1 mouse cellular context compared by ENCODE assay signal in the genomic region with DNA sequence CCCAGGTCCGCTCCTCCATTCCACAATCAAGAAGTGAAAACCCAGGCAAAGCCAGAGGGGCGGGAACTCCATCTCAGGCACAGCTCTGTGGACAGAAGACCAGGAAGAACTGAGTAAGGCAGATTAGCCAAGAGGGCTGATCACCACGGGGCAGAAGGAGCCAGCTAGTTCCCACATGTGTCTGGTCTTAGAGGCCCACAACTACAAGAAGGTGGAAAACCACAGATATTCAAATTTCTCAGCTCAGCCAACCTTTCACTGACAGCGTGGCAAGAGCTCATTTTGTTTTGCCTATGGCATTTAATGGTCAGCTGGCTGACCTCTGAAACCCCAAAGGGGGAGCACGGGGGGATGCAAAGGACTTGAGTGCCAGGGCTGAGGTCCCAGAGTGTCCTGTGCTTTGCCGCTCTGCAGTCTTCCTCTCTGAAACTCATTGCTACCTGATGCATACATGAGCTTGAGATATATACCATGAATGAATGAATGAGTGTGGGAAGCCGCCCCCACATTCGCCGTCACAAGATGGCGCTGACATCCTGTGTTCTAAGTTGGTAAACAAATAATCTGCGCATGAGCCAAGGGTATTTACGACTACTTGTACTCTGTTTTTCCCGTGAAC.
TF ChIP-seq lines count a peak whose summit lies in the region.

No protein-coding gene starts in this region.

TF ChIP-seq in CH12.LX, 34 proteins besides CTCF, POLR2A, EP300 and RAD21 (continued from another document):
- TF ChIP-seq USF2 (conservative IDR thresholded peaks at IDR 0.05; ENCODE audit: low read depth, low read length) (no peak), ZMIZ1 (IDR thresholded peaks at IDR 0.05; ENCODE audit: low read depth, low read length) (peak; percentile 71; the same call in 1 of the 2 replicates), SMC3 (IDR thresholded peaks at IDR 0.05; ENCODE audit: low read depth, low read length) (peak; percentile 19), NRF1 (IDR thresholded peaks at IDR 0.05; ENCODE audit: low read depth, low read length) (0 out of 2 replicates have a peak, but pooled peaks have one; percentile 21), JUN (IDR thresholded peaks at IDR 0.05; ENCODE audit: insufficient read depth, low read depth, low read length) (no peak), ZNF384 (IDR thresholded peaks at IDR 0.05; ENCODE audit: low read depth, low read length) (no peak), BHLHE40 (IDR thresholded peaks at IDR 0.05; ENCODE audit: low read depth, low read length) (peak; percentile 55; the same call in 1 of the 2 replicates), ZC3H11A (IDR thresholded peaks at IDR 0.05; ENCODE audit: low read depth, low read length) (no peak), TCF12 (IDR thresholded peaks at IDR 0.05; ENCODE audit: low read depth, low read length) (peak; percentile 29; the same call in 1 of the 2 replicates), RCOR1 (conservative IDR thresholded peaks at IDR 0.05; ENCODE audit: low read depth, low read length) (no peak), PAX5 (IDR thresholded peaks at IDR 0.05; ENCODE audit: low read length) (no peak), ELF1 (IDR thresholded peaks at IDR 0.05; ENCODE audit: low read depth, low read length) (0 out of 2 replicates have a peak, but pooled peaks have one; percentile 20), CHD1 (IDR thresholded peaks at IDR 0.05; ENCODE audit: low read depth, low read length) (no peak), USF1 (IDR thresholded peaks at IDR 0.05; ENCODE audit: low read depth, low read length) (no peak), JUND (conservative IDR thresholded peaks at IDR 0.05; ENCODE audit: low read depth, low read length) (0 out of 2 replicates have a peak, but pooled peaks have one; percentile 13), MAX (IDR thresholded peaks at IDR 0.05; ENCODE audit: low read length) (peak; percentile 89), ZKSCAN1 (IDR thresholded peaks at IDR 0.05; ENCODE audit: borderline replicate concordance, low read depth, low read length) (no peak), MAFK (IDR thresholded peaks at IDR 0.05; ENCODE audit: insufficient replicate concordance, low read length) (peak; percentile 65)
